Mouse (Mus musculus) spleen, adult 2 months (tissue): Measurements from ENCODE around the gene Gm26620. TPM values are rescaled to one million over a fixed set of nuclear protein-coding genes. Genes with fewer than 3 reads are reported as not detected.

Experiments
- DNase-seq, 2 experiments: peaks; one replicate each; pipeline versions ENCODE4 v3.0.0 to v3.0.0-alpha.2; 2012 to 2021; ENCODE audit warnings: low spot score in 2 of 2, low read depth in 1 of 2
- H3K27ac ChIP-seq: fragments of 200-500 bp; 2 replicates; pipeline ENCODE4 v1.5.1; 2012; ENCODE audit warnings: low read length, inconsistent platforms; ENCODE audit not compliant: insufficient read depth
- H3K27me3 ChIP-seq: fragments of 200-500 bp; 2 replicates; pipeline ENCODE4 v1.6.1; 2012; ENCODE audit warnings: mild to moderate bottlenecking, moderate library complexity, low read length, inconsistent platforms; ENCODE audit not compliant: control insufficient read depth, insufficient read depth
- H3K36me3 ChIP-seq: fragments of 200-500 bp; 2 replicates; pipeline ENCODE4 v1.6.1; 2012; ENCODE audit warnings: mild to moderate bottlenecking, low read length, inconsistent platforms; ENCODE audit not compliant: control insufficient read depth, insufficient read depth
- H3K4me1 ChIP-seq: fragments of 200-500 bp; 2 replicates; pipeline ENCODE4 v1.6.1; 2011; ENCODE audit warnings: inconsistent platforms; ENCODE audit not compliant: control insufficient read depth, insufficient read depth, insufficient read length
- H3K4me3 ChIP-seq: fragments of 200-500 bp; 2 replicates; pipeline ENCODE4 v1.5.1; 2011; ENCODE audit warnings: mild to moderate bottlenecking, inconsistent platforms; ENCODE audit not compliant: insufficient read depth, insufficient read length; ENCODE audit errors: extremely low read depth
- CTCF ChIP-seq: fragments of 200-500 bp; IDR thresholded peaks from 2 replicates; pipeline ENCODE4 v1.5.1; 2011; ENCODE audit warnings: mild to moderate bottlenecking, inconsistent platforms; ENCODE audit not compliant: insufficient read depth, insufficient read length, insufficient replicate concordance; ENCODE audit errors: extremely low read depth
- POLR2A ChIP-seq: fragments of 200-500 bp; IDR thresholded peaks from 2 replicates; pipeline ENCODE4 v1.6.1; 2011; ENCODE audit warnings: low read depth, low read length, inconsistent platforms
- WGBS: fragments of 180-500 bp; shearing (Covaris S2); methylation state at CpG from one replicate; pipeline ENCODE4 v1.1.7; 2018; 5-methylcytosine and 5-hydroxymethylcytosine counted together
- polyA plus RNA-seq: library from polyadenylated mRNA; depleted of rRNA; stranded (reverse); fragments of >200 nt; gene quantifications from 2 replicates; pipeline ENCODE4 v1.2.3, GENCODE M21; 2012

Gm26620 gene
- polyA plus RNA-seq, 1 experiment, result 0.44 TPM

- H3K36me3 ChIP-seq, result peaks cover 1% of the 10 kb centered on the region; the same call in 1 of the 2 replicates
- no peaks in the 10 kb centered on the region for H3K4me1 ChIP-seq
- 94% methylated on average over 6 of the region's 6 CpGs for WGBS
- DNase-seq, result no peak
- no peak overlapping the region for H3K27ac ChIP-seq
- no peak for TF ChIP-seq CTCF
- no peak for TF ChIP-seq POLR2A
- H3K27me3 ChIP-seq, result no peaks in the 10 kb centered on the region
- H3K4me3 ChIP-seq, result no peak overlapping the region
Observed at GRCm38 (mm10) chr1:170871402-170871801, 13.5 kb upstream of the Gm26620 start.

DNA sequence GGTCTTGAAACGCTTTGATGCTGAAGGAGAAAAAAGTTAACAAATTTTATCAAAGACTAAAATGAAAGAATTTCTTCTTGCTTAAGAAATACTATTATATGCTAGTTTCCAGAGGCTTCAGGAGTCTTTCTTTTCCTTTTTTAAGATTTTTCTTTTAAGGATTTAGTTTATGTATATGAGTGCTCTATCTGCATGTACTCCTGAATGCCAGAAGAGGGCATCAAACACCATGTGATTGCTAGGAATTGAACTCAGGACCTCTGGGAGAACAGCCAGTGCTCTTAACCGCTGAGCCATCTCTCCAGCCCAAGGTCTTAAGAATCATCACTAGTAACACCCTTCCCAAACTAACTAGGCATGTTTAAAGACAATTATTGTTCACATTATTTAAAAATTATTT is 12.9 kb upstream of the Gm26620 start:
- H3K27ac ChIP-seq, result no peak overlapping the region
- no peak for DNase-seq
- TF ChIP-seq CTCF (no peak), POLR2A (no peak)
- no peaks in the 10 kb centered on the region for H3K4me1 ChIP-seq
- H3K27me3 ChIP-seq, result no peaks in the 10 kb centered on the region
- H3K4me3 ChIP-seq, result no peak overlapping the region
- WGBS, result 89% methylated on average over 2 of the region's 2 CpGs
- H3K36me3 ChIP-seq, result peaks cover 1% of the 10 kb centered on the region; the same call in 1 of the 2 replicates

DNA sequence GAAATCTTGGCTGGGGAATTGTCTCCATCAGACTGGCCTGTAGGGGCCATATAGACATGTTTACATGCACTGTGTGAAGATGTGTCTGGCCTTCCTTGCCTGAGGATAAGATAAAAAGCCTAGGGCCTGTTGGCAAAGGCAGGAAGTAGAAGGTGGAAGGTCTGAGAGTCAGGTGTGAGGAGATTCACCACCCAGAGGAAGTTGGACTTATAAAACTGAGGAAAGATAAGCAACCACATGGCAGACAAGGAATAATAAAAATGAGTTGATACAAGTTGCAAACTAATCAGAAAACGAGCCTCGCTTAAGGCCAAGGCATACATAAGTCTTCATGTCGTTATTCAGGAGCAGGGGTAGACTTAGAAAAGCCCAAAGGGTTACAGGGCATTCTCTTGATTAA is 9.2 kb upstream of the Gm26620 start:
- Histone ChIP-seq H3K27me3 (no peaks in the 10 kb centered on the region), H3K4me3 (no peak overlapping the region), H3K36me3 (peaks cover 12% of the 10 kb centered on the region), H3K4me1 (no peaks in the 10 kb centered on the region), H3K27ac (no peak overlapping the region)
- TF ChIP-seq POLR2A, result no peak
- TF ChIP-seq CTCF, result no peak
- DNase-seq, result no peak
- 90% methylated on average over 3 of the region's 3 CpGs for WGBS

DNA sequence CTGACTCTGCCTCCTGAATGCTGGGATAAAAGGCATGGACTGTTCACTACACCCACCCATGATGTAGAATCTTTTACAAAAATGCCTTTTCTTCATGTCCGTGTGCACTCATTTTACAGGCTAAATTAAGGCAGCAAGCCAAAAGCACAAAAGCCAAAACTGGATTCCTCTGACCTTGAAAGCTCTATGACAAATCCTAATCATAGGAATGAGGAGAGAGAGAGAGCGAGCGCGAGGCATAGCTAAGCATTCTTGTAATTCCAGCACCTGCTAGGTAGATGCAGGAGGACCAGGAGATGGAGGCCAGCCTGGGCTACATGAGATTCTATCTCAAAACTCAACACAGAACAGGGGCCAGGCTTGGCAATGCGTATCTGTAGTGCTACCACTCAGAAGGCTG is 8.0 kb upstream of the Gm26620 start:
- Histone ChIP-seq H3K36me3 (peaks cover 12% of the 10 kb centered on the region), H3K4me3 (no peak overlapping the region), H3K4me1 (no peaks in the 10 kb centered on the region), H3K27ac (no peak overlapping the region), H3K27me3 (no peaks in the 10 kb centered on the region)
- no peak for DNase-seq
- TF ChIP-seq POLR2A (no peak), CTCF (no peak)
- 91% methylated on average over 5 of the region's 5 CpGs for WGBS

GRCm38 (mm10) chr1:170882915-170883485 is 1.9 kb upstream of the Gm26620 start:
- DNase-seq, result no peak
- H3K4me1 ChIP-seq, result peaks cover 2% of the 10 kb centered on the region; the same call in 1 of the 2 replicates
- no peak overlapping the region for H3K4me3 ChIP-seq
- peaks cover 11% of the 10 kb centered on the region for H3K36me3 ChIP-seq
- no peaks in the 10 kb centered on the region for H3K27me3 ChIP-seq
- H3K27ac ChIP-seq, result no peak overlapping the region
- no peak for TF ChIP-seq POLR2A
- TF ChIP-seq CTCF, result no peak
- WGBS, result 84% methylated on average over 5 of the region's 5 CpGs

GRCm38 (mm10) chr1:170884390-170884789 is 475 bp upstream of the Gm26620 start:
- H3K4me3 ChIP-seq, result peak overlapping the region; percentile 86
- peaks cover 2% of the 10 kb centered on the region; the same call in 1 of the 2 replicates for H3K4me1 ChIP-seq
- no peaks in the 10 kb centered on the region for H3K27me3 ChIP-seq
- peaks cover 8% of the 10 kb centered on the region for H3K36me3 ChIP-seq
- DNase-seq, result no peak
- no peak for TF ChIP-seq CTCF
- 30% methylated on average over 8 of the region's 8 CpGs for WGBS
- no peak overlapping the region for H3K27ac ChIP-seq

- DNase-seq, result no peak
- Histone ChIP-seq H3K4me3 (no peak overlapping the region), H3K27ac (no peak overlapping the region)
Observed at GRCm38 (mm10) chr1:170886044-170886458, 1.2 kb downstream of the Gm26620 start.

More at GRCm38 (mm10) chr1:170886044-170886458, 1.2 kb downstream of the Gm26620 start:
- H3K27me3 ChIP-seq, result no peaks in the 10 kb centered on the region
- peaks cover 2% of the 10 kb centered on the region; the same call in 1 of the 2 replicates for H3K4me1 ChIP-seq
- 61% methylated on average over 6 of the region's 6 CpGs for WGBS
- TF ChIP-seq CTCF, result no peak
- TF ChIP-seq POLR2A, result no peak
- H3K36me3 ChIP-seq, result no peaks in the 10 kb centered on the region; the same call in none of the 2 replicates
